Mouse (Mus musculus) testis, postnatal 10 days (tissue): ENCODE data around the gene Cox14.
"Not testable (repeated sequence)": the region's sequence is repeated elsewhere in the genome, so short reads cannot be mapped to it uniquely, and the experiment has no call there.

Source experiments
- DNase-seq: peaks from one replicate; pipeline ENCODE4 v3.0.0; 2021; ENCODE audit warnings: low spot score

The Cox14 gene

GRCm38 (mm10) chr15:99725341-99726155, at the start of gene Cox14:
Gene Cox14, plus strand, starts transcription at chr15:99725618.
- peak; percentile 95 for DNase-seq

GRCm38 (mm10) chr15:99677089-99677488, 48.3 kb upstream of the Cox14 start:
- no peak for DNase-seq

GRCm38 (mm10) chr15:99678063-99678800, 47.2 kb upstream of the Cox14 start:
- peak; percentile 68 for DNase-seq

GRCm38 (mm10) chr15:99679008-99679407, 46.4 kb upstream of the Cox14 start:
- DNase-seq, result no peak

- DNase-seq, result no peak
Observed at GRCm38 (mm10) chr15:99682880-99683279, 42.5 kb upstream of the Cox14 start.

GRCm38 (mm10) chr15:99684156-99684555, 41.3 kb upstream of the Cox14 start:
- no peak for DNase-seq

- peak; percentile 67 for DNase-seq
Observed at GRCm38 (mm10) chr15:99688712-99689111, 36.7 kb upstream of the Cox14 start.

- DNase-seq, result no peak
Observed at GRCm38 (mm10) chr15:99690924-99691323, 34.5 kb upstream of the Cox14 start.

GRCm38 (mm10) chr15:99691976-99692375, 33.4 kb upstream of the Cox14 start:
- no peak for DNase-seq

- DNase-seq, result no peak
Observed at GRCm38 (mm10) chr15:99697309-99697708, 28.1 kb upstream of the Cox14 start.

GRCm38 (mm10) chr15:99698533-99699085, 26.8 kb upstream of the Cox14 start:
- DNase-seq, result no peak

- no peak for DNase-seq
Observed at GRCm38 (mm10) chr15:99699715-99700114, 25.7 kb upstream of the Cox14 start.

GRCm38 (mm10) chr15:99700219-99701106, 25.0 kb upstream of the Cox14 start:
- DNase-seq, result no peak

GRCm38 (mm10) chr15:99701640-99701998, 23.8 kb upstream of the Cox14 start:
- not testable (repeated sequence) for DNase-seq

- DNase-seq, result peak; percentile 98
Observed at GRCm38 (mm10) chr15:99701999-99702900, 23.2 kb upstream of the Cox14 start, which contains the start of gene Smarcd1. Gene Smarcd1, plus strand, starts transcription at chr15:99702129.

- no peak for DNase-seq
Observed at GRCm38 (mm10) chr15:99703104-99703503, 22.3 kb upstream of the Cox14 start.

GRCm38 (mm10) chr15:99703676-99704040, 21.8 kb upstream of the Cox14 start:
- DNase-seq, result no peak

- DNase-seq, result no peak
Observed at GRCm38 (mm10) chr15:99704041-99704681, 21.3 kb upstream of the Cox14 start.

GRCm38 (mm10) chr15:99704881-99705280, 20.5 kb upstream of the Cox14 start:
- no peak for DNase-seq

GRCm38 (mm10) chr15:99705440-99706048, 19.9 kb upstream of the Cox14 start, which contains the start of gene Gm17349:
Gene Gm17349, minus strand, starts transcription at chr15:99705490.
- peak; percentile 78 for DNase-seq
